Mouse (Mus musculus) heart, postnatal 0 days (tissue): ENCODE measurements around the gene Oxa1l.

Source experiments
- CTCF ChIP-seq: IDR thresholded peaks from 2 replicates; pipeline ENCODE4 v1.5.1; 2016; ENCODE audit warnings: antibody characterized with exemption, control low read depth, low read depth
- EP300 ChIP-seq: IDR thresholded peaks from 2 replicates; pipeline ENCODE4 v1.6.1; 2016; ENCODE audit warnings: antibody characterized with exemption, low read depth

GRCm38 (mm10) chr14:54372923-54373322 is 12.3 kb downstream of the Oxa1l start:
- TF ChIP-seq EP300 (no peak), CTCF (no peak)
